Mouse (Mus musculus) brown adipose tissue, adult 24 weeks (tissue): ENCODE data around the gene Selenbp1. TPM values are rescaled to one million over a fixed set of nuclear protein-coding genes. Genes with fewer than 3 reads are reported as not detected.

Experiments used
- H3K27ac ChIP-seq: fragments of 200-500 bp; replicated peaks from 2 replicates; pipeline ENCODE4 v1.5.1; 2012; ENCODE audit warnings: low read depth, mild to moderate bottlenecking, low read length
- H3K4me1 ChIP-seq: fragments of 200-500 bp; 2 replicates; pipeline ENCODE4 v1.6.1; 2012; ENCODE audit warnings: low read length, mixed read lengths; ENCODE audit not compliant: control insufficient read depth, insufficient read depth, insufficient read length
- H3K4me3 ChIP-seq: fragments of 200-500 bp; 2 replicates; pipeline ENCODE4 v1.5.1; 2012; ENCODE audit warnings: low read depth, mild to moderate bottlenecking, low read length, moderate library complexity; ENCODE audit not compliant: insufficient read depth
- polyA plus RNA-seq: library from polyadenylated mRNA; stranded (reverse); fragments of >200 nt; gene quantifications from 2 replicates; pipeline ENCODE4 v1.2.4, GENCODE M21; 2012; ENCODE audit not compliant: missing spikeins, insufficient read depth, insufficient read length

Selenbp1 gene
- polyA plus RNA-seq, 1 experiment: 61.7 TPM

GRCm38 (mm10) chr3:94987578-94987977 lies 54.7 kb downstream of the Selenbp1 start:
- Histone ChIP-seq H3K4me3 (no peak overlapping the region), H3K4me1 (peaks cover 33% of the 10 kb centered on the region), H3K27ac (peak overlapping the region; percentile 53; the same call in 1 of the 2 replicates)

- 0 out of 2 replicates have a peak overlapping the region, but pooled peaks have one; percentile 18 for H3K27ac ChIP-seq
- no peak overlapping the region for H3K4me3 ChIP-seq
- peaks cover 31% of the 10 kb centered on the region for H3K4me1 ChIP-seq
Measured at GRCm38 (mm10) chr3:94989159-94989761, 56.4 kb downstream of the Selenbp1 start.

Other genes starting within 250 kb of the Selenbp1 start
- not detected in 2 replicates for gene Selenbp2, start 239.5 kb upstream of the Selenbp1 start, polyA plus RNA-seq
- not detected in 2 replicates for gene Cgn, start 146.6 kb upstream of the Selenbp1 start, polyA plus RNA-seq
- gene Pogz, start 95.5 kb upstream of the Selenbp1 start, polyA plus RNA-seq: 4.9 and 7.7 TPM in 2 replicates
- gene Psmb4, start 46.1 kb upstream of the Selenbp1 start, polyA plus RNA-seq: 311 and 370 TPM in 2 replicates
- gene Rfx5, start 21.0 kb downstream of the Selenbp1 start, polyA plus RNA-seq: 4.0 and 6.3 TPM in 2 replicates
- 16.6 and 17.7 TPM in 2 replicates for gene Pi4kb, start 41.7 kb downstream of the Selenbp1 start, polyA plus RNA-seq
- gene Zfp687, start 82.4 kb downstream of the Selenbp1 start, polyA plus RNA-seq: 5.7 and 6.1 TPM in 2 replicates
- gene Psmd4, start 109.6 kb downstream of the Selenbp1 start, polyA plus RNA-seq: 168 and 202 TPM in 2 replicates
- 12.7 and 14.5 TPM in 2 replicates for gene Pip5k1a, start 173.9 kb downstream of the Selenbp1 start, polyA plus RNA-seq
- 18.8 and 26.2 TPM in 2 replicates for gene Vps72, start 178.0 kb downstream of the Selenbp1 start, polyA plus RNA-seq
- gene Tmod4, start 191.4 kb downstream of the Selenbp1 start, polyA plus RNA-seq: 7.3 and 12.4 TPM in 2 replicates
- gene Scnm1, start 201.0 kb downstream of the Selenbp1 start, polyA plus RNA-seq: 34.7 and 62.1 TPM in 2 replicates
- 7.3 and 7.6 TPM in 2 replicates for gene Lysmd1, start 201.0 kb downstream of the Selenbp1 start, polyA plus RNA-seq
- 2.7 and 2.8 TPM in 2 replicates for gene Tnfaip8l2, start 209.3 kb downstream of the Selenbp1 start, polyA plus RNA-seq
- gene Sema6c, start 227.4 kb downstream of the Selenbp1 start, polyA plus RNA-seq: 1.5 and 2.6 TPM in 2 replicates